Mouse (Mus musculus): Measurements from ENCODE around the gene Slc35b1. TPM values are rescaled to one million over a fixed set of nuclear protein-coding genes. Genes with fewer than 3 reads are reported as not detected.

The Slc35b1 gene
- polyA plus RNA-seq, 1 experiment from 2014 or later, result 90.5 TPM

DNA sequence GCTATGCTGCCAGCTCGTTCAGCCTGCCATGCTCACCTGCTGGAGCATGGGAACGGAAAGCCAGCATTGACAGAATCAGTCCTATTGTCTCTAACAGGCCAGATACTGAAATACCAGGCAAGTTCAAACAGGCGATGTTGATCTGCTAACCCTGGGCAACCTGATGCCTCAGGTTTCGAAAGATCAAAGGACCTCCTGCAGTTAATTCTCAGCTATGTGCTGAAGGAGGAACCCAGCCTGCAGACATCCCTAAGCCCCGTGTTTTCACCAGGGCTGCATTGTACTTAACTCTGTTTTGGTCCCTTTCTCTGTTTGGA lies 9.0 kb downstream of the Slc35b1 start:
- WGBS, result 20% methylated on average over 5 of the region's 5 CpGs
- DNase-seq (ENCODE audit: low spot score), result no peak
- no peaks in the 10 kb centered on the region for H3K4me1 ChIP-seq (replicated peaks; ENCODE audit: control insufficient read depth, insufficient read depth, low read length)
- no peak overlapping the region for H3K4me3 ChIP-seq (ENCODE audit: low read depth, low read length)
- ATAC-seq (replicated peaks; ENCODE audit: low FRiP score, low TSS enrichment, low read depth), result no peak
- peaks cover 40% of the 10 kb centered on the region for H3K36me3 ChIP-seq (ENCODE audit: control insufficient read depth, insufficient read depth, low read length)
- H3K4me2 ChIP-seq (ENCODE audit: low read length), result no peak overlapping the region
- no peaks in the 10 kb centered on the region for H3K27me3 ChIP-seq (replicated peaks; ENCODE audit: control insufficient read depth, insufficient read depth, low read length)
- no peak overlapping the region for H3K27ac ChIP-seq (ENCODE audit: low read depth)
- H3K9ac ChIP-seq (ENCODE audit: low read length), result no peak overlapping the region
- H3K9me3 ChIP-seq (ENCODE audit: control insufficient read depth, low read length), result no peaks in the 10 kb centered on the region

DNA sequence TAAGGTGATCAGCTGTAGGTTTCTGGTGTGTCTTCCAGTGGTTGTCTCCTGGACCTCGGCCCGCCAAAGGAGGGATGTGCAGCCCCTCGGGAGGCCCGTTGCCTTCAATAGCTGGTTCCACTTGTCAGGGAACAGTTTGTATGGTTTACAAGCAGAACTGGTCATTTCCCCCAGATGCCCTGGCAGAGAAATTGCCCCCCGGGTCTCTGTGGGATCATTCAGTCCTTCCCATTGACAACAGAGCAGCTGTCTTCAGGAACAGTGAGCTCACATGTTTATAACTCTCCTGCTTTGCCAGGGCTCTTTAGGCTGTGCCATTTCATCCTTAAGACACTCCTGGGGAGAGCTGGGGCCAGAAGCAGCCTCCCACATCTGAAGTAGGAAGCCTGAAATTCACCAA lies 9.6 kb downstream of the Slc35b1 start:
- H3K36me3 ChIP-seq (ENCODE audit: control insufficient read depth, insufficient read depth, low read length), result peaks cover 34% of the 10 kb centered on the region
- no peaks in the 10 kb centered on the region for H3K9me3 ChIP-seq (ENCODE audit: control insufficient read depth, low read length)
- H3K4me2 ChIP-seq (ENCODE audit: low read length), result no peak overlapping the region
- no peak overlapping the region for H3K27ac ChIP-seq (ENCODE audit: low read depth)
- no peaks in the 10 kb centered on the region for H3K4me1 ChIP-seq (replicated peaks; ENCODE audit: control insufficient read depth, insufficient read depth, low read length)
- no peaks in the 10 kb centered on the region for H3K27me3 ChIP-seq (replicated peaks; ENCODE audit: control insufficient read depth, insufficient read depth, low read length)
- ATAC-seq (replicated peaks; ENCODE audit: low FRiP score, low TSS enrichment, low read depth), result no peak
- no peak overlapping the region for H3K9ac ChIP-seq (ENCODE audit: low read length)
- DNase-seq (ENCODE audit: low spot score), result no peak
- WGBS, result 40% methylated on average over 5 of the region's 5 CpGs
- H3K4me3 ChIP-seq (ENCODE audit: low read depth, low read length), result no peak overlapping the region

DNA sequence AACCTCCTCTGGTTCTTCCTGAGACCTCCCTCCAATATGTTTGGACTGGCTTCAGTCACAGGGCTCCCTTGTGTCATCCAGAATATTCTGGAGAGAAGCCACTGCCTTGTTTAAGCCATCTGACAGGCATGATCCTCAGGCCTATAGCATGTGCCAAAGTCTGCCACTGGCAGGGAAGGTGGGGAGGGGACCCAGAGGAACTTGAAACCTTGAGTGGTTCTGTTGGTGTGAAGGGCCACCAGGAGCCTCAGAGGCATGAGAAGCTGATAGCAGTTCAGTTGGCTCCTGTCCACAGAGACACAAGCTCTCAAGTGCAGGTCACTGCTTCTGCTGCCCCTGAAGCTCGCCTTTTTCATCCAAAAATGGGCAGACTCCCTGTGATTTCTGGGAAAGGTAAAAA lies 12.1 kb downstream of the Slc35b1 start:
- no peak overlapping the region for H3K27ac ChIP-seq (ENCODE audit: low read depth)
- H3K9me3 ChIP-seq (ENCODE audit: control insufficient read depth, low read length), result no peaks in the 10 kb centered on the region
- ATAC-seq (replicated peaks; ENCODE audit: low FRiP score, low TSS enrichment, low read depth) (no peak), DNase-seq (ENCODE audit: low spot score) (no peak)
- 59% methylated on average over 1 of the region's 1 CpGs for WGBS
- no peaks in the 10 kb centered on the region for H3K27me3 ChIP-seq (replicated peaks; ENCODE audit: control insufficient read depth, insufficient read depth, low read length)
- no peaks in the 10 kb centered on the region for H3K4me1 ChIP-seq (replicated peaks; ENCODE audit: control insufficient read depth, insufficient read depth, low read length)
- H3K36me3 ChIP-seq (ENCODE audit: control insufficient read depth, insufficient read depth, low read length), result peaks cover 10% of the 10 kb centered on the region; the same call in 1 of the 2 replicates
- no peak overlapping the region for H3K4me3 ChIP-seq (ENCODE audit: low read depth, low read length)
- no peak overlapping the region for H3K4me2 ChIP-seq (ENCODE audit: low read length)
- no peak overlapping the region for H3K9ac ChIP-seq (ENCODE audit: low read length)

DNA sequence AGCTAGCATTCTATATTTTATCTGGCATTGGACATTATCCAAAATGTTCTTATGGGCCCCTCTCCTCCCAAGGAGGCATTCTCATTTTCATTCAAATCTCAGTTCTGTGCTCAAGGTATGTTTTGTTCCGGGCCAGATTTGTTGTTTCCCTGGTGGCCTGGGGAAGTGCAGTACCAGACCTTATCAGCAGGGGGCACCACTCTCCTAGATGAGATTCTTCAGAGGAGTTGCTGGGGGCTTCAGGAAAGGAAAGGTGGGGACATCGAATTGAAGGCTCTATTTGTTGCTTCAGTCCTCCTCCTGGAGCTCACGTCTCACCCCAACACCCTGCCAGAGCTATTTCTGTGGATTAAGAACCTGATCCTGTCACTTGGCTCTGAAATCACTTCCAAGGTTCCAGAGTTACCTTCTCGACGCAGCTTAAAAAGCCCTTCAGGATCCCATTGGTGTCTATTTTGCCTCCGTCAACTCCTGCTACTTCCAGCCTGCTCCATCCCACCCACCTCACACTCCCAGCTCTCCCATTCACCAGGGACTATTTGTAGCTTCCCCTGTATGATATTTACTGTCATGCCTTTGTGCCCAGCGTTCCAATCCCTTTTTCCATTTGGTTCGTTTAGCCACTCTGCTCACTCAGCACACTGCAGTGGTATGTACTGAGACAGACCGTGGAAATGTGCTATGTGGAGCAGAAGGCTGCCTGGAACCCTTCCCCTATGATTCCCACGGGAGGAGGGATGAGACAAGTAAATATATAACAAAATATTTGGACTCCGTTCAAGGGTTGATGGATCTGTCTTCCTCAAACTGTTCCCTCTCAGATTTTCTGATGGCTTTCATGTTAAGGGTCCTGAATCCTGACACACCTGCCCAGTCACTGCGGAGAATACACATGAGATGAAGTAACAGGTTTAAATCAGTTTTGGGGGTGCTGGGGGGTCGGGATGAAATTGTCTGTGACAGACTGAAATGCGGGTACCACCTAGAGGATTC lies 13.6 kb downstream of the Slc35b1 start:
- H3K4me3 ChIP-seq (ENCODE audit: low read depth, low read length), result no peak overlapping the region
- H3K4me2 ChIP-seq (ENCODE audit: low read length), result no peak overlapping the region
- 53% methylated on average over 14 of the region's 14 CpGs for WGBS
- H3K27ac ChIP-seq (ENCODE audit: low read depth), result no peak overlapping the region
- H3K9ac ChIP-seq (ENCODE audit: low read length), result no peak overlapping the region
- H3K9me3 ChIP-seq (ENCODE audit: control insufficient read depth, low read length), result no peaks in the 10 kb centered on the region
- DNase-seq (ENCODE audit: low spot score) (peak; percentile 92), ATAC-seq (replicated peaks; ENCODE audit: low FRiP score, low TSS enrichment, low read depth) (no peak)
- H3K4me1 ChIP-seq (replicated peaks; ENCODE audit: control insufficient read depth, insufficient read depth, low read length), result no peaks in the 10 kb centered on the region
- no peaks in the 10 kb centered on the region for H3K27me3 ChIP-seq (replicated peaks; ENCODE audit: control insufficient read depth, insufficient read depth, low read length)
- H3K36me3 ChIP-seq (ENCODE audit: control insufficient read depth, insufficient read depth, low read length), result no peaks in the 10 kb centered on the region

DNA sequence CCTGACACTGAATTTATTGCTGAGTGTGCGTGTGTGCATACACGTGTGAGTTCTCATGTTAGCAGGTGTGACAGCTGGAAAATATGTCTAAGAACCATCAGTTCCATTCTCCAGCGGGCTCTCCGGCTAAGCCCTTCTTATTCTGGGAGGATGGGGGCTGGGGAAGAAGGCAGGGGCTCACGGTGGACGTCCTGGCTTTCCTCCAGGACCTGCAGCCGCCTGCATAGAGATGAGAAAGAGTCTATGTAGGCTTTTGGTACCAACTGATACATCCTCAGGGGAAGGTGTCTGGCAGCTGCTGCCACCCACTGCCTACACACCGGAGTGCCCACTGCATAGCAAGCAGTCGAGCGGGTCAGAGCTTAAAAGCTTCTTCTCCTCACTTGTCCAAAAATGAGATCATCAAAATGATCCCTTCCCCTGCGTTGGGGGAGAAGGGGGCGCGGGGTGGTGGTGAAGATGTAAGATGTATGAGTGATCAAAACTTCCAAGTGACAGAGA lies 15.1 kb downstream of the Slc35b1 start:
- WGBS, result 71% methylated on average over 13 of the region's 13 CpGs
- Histone ChIP-seq H3K4me1 (replicated peaks; ENCODE audit: control insufficient read depth, insufficient read depth, low read length) (no peaks in the 10 kb centered on the region), H3K27me3 (replicated peaks; ENCODE audit: control insufficient read depth, insufficient read depth, low read length) (no peaks in the 10 kb centered on the region), H3K27ac (ENCODE audit: low read depth) (no peak overlapping the region), H3K9me3 (ENCODE audit: control insufficient read depth, low read length) (no peaks in the 10 kb centered on the region), H3K36me3 (ENCODE audit: control insufficient read depth, insufficient read depth, low read length) (no peaks in the 10 kb centered on the region), H3K4me3 (ENCODE audit: low read depth, low read length) (no peak overlapping the region), H3K9ac (ENCODE audit: low read length) (no peak overlapping the region), H3K4me2 (ENCODE audit: low read length) (no peak overlapping the region)
- DNase-seq (ENCODE audit: low spot score) (no peak), ATAC-seq (replicated peaks; ENCODE audit: low FRiP score, low TSS enrichment, low read depth) (no peak)

DNA sequence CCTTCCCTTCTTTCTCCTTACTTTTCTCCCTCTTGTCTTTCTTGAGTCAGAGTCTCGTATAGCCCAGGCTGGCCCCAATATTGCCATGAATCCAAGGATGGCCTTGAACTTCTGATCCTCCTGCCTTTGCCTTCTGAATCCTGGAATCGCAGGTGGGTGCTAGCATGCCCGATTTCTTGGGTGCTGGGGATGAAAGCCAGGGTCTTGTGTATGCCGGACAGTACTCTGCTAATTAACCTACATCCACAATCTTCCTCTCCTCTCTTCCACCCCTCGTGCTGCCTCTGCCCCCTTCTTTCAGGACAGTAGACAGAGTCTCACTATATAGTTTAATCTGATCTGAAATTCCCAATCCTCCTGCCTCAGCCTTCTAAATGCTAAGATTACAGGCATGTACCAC lies 17.1 kb downstream of the Slc35b1 start:
- 91% methylated on average over 5 of the region's 5 CpGs for WGBS
- H3K36me3 ChIP-seq (ENCODE audit: control insufficient read depth, insufficient read depth, low read length), result no peaks in the 10 kb centered on the region

DNA sequence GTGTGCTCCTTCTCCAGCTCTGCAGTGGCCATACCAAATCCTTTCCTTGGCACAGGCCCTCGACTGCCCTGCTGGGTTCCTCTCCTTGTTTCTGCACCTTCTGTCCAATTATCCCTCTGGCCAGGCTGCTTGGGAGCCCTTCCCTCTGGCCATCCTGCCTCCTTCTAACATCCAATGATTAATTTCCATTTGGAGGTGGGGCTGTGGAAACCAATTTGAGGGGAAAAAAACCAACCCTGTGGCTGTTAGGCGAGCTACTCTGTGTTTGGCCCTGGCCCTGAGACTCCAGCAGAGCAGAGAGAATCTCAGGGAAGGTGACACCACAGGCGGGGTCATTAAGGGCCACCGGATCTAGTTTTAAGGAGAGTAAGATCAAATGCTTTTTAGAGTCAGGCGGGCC lies 17.7 kb downstream of the Slc35b1 start:
- no peaks in the 10 kb centered on the region for H3K9me3 ChIP-seq (ENCODE audit: control insufficient read depth, low read length)
- no peak for ATAC-seq (replicated peaks; ENCODE audit: low FRiP score, low TSS enrichment, low read depth)
- H3K36me3 ChIP-seq (ENCODE audit: control insufficient read depth, insufficient read depth, low read length), result no peaks in the 10 kb centered on the region
- DNase-seq (ENCODE audit: low spot score), result no peak
- no peak overlapping the region for H3K27ac ChIP-seq (ENCODE audit: low read depth)
- H3K27me3 ChIP-seq (replicated peaks; ENCODE audit: control insufficient read depth, insufficient read depth, low read length), result no peaks in the 10 kb centered on the region
- 27% methylated on average over 5 of the region's 5 CpGs for WGBS
- no peak overlapping the region for H3K9ac ChIP-seq (ENCODE audit: low read length)
- H3K4me1 ChIP-seq (replicated peaks; ENCODE audit: control insufficient read depth, insufficient read depth, low read length), result no peaks in the 10 kb centered on the region
- H3K4me3 ChIP-seq (ENCODE audit: low read depth, low read length), result no peak overlapping the region
- no peak overlapping the region for H3K4me2 ChIP-seq (ENCODE audit: low read length)

More for the DNA sequence above, 17.1 kb downstream of the Slc35b1 start:
- Histone ChIP-seq H3K4me2 (ENCODE audit: low read length) (no peak overlapping the region), H3K4me3 (ENCODE audit: low read depth, low read length) (no peak overlapping the region), H3K4me1 (replicated peaks; ENCODE audit: control insufficient read depth, insufficient read depth, low read length) (no peaks in the 10 kb centered on the region), H3K9ac (ENCODE audit: low read length) (no peak overlapping the region), H3K27ac (ENCODE audit: low read depth) (no peak overlapping the region), H3K27me3 (replicated peaks; ENCODE audit: control insufficient read depth, insufficient read depth, low read length) (no peaks in the 10 kb centered on the region), H3K9me3 (ENCODE audit: control insufficient read depth, low read length) (no peaks in the 10 kb centered on the region)
- DNase-seq (ENCODE audit: low spot score) (no peak), ATAC-seq (replicated peaks; ENCODE audit: low FRiP score, low TSS enrichment, low read depth) (no peak)

DNA sequence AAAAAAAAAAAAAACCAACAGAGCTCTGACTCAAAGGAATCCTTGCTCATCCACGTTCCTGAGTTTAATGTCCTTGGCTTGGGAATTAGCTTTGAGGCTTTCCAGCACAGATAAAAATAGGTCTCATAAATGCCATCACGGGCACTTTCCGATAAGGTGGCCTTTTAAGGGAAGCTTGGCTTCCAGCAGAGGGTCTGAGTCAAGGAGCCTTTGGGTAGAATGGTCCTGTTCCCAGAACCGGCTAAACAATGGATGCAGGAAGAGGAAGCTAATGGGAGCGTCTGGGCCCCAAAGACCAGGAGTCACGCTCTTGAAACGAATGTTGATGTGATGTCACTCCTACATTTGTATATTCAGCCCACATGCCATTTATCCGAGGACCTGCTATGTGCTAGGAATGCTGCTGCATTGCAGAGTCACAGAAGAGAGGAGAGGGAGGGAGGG lies 18.2 kb downstream of the Slc35b1 start:
- H3K4me2 ChIP-seq (ENCODE audit: low read length), result no peak overlapping the region
- no peak overlapping the region for H3K4me3 ChIP-seq (ENCODE audit: low read depth, low read length)
- no peak for ATAC-seq (replicated peaks; ENCODE audit: low FRiP score, low TSS enrichment, low read depth)
- H3K36me3 ChIP-seq (ENCODE audit: control insufficient read depth, insufficient read depth, low read length), result no peaks in the 10 kb centered on the region
- no peaks in the 10 kb centered on the region for H3K4me1 ChIP-seq (replicated peaks; ENCODE audit: control insufficient read depth, insufficient read depth, low read length)
- 21% methylated on average over 8 of the region's 8 CpGs for WGBS
- no peak for DNase-seq (ENCODE audit: low spot score)
- no peak overlapping the region for H3K27ac ChIP-seq (ENCODE audit: low read depth)
- no peak overlapping the region for H3K9ac ChIP-seq (ENCODE audit: low read length)
- no peaks in the 10 kb centered on the region for H3K9me3 ChIP-seq (ENCODE audit: control insufficient read depth, low read length)
- H3K27me3 ChIP-seq (replicated peaks; ENCODE audit: control insufficient read depth, insufficient read depth, low read length), result no peaks in the 10 kb centered on the region
